Mouse (Mus musculus): ENCODE data around the gene Gp2.

DNA sequence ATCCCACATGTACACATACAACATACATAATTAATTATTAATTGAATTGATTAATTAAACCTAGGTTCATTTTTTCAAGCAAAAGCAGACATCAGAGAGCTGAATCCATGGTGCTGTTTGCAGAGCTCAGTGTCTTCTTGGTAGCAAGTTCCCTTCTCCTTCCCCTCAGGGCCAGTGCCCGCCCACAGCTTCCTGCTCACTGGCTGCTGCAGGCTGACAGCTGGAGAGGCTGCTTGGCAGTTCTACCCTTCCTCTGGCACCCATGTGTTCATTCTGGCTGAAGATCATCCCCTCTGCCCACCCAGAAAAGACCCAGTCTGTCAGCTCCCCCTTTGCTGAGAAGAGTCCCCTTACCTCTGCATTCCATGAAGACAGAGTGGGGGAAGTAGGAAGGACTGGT lies 40.6 kb downstream of the Gp2 start:
- TF ChIP-seq CTCF (IDR thresholded peaks at IDR 0.05; ENCODE audit: extremely low read depth, insufficient read depth, insufficient read length, insufficient replicate concordance) (no peak), POLR2A (IDR thresholded peaks at IDR 0.05; ENCODE audit: low read depth, low read length) (no peak)
